Mouse (Mus musculus): ENCODE results near the gene Mapk12. TPM values are rescaled to one million over a fixed set of nuclear protein-coding genes. Genes with fewer than 3 reads are reported as not detected.

Mapk12 gene
- 100 to 1,000 TPM in 1 of 2 experiments, 10 to 100 TPM in 1; 91.5 to 104 TPM for total RNA-seq (2021)
- long read RNA-seq, experiment 1, transcript Mapk12-203 (11 exons, 1,928 nt), result minor isoform, 16 of 98 reads
- long read RNA-seq, experiment 1, transcript Mapk12-201 (12 exons, 1,808 nt), result major isoform, 43 of 98 reads
- long read RNA-seq, experiment 1, partial matches to known transcripts, result 22 of 98 reads
- long read RNA-seq, experiment 1, other reads (novel, unspliced or antisense), result 16 of 98 reads
- long read RNA-seq, experiment 2, transcript Mapk12-201 (12 exons, 1,808 nt), result major isoform, 41 of 130 reads
- long read RNA-seq, experiment 2, transcript Mapk12-203 (11 exons, 1,928 nt), result minor isoform, 16 of 130 reads
- long read RNA-seq, experiment 2, partial matches to known transcripts, result 46 of 130 reads
- long read RNA-seq, experiment 2, other reads (novel, unspliced or antisense), result 26 of 130 reads

GRCm38 (mm10) chr15:89140659-89141252, at the start of gene Mapk12:
Mapk12 (minus strand) TSS chr15:89140703.
- peak; percentile 80 for DNase-seq
- intact Hi-C loops (cut with DNase I; ENCODE audit: low total_unique reads), result no loop called here

- intact Hi-C loops (cut with DNase I; ENCODE audit: low total_unique reads), result no loop called here
- DNase-seq, result no peak
These were observed 44.4 kb upstream of the Mapk12 start for GRCm38 (mm10) chr15:89184937-89185227.

- DNase-seq, result no peak
- intact Hi-C loops (cut with DNase I; ENCODE audit: low total_unique reads), result no loop called here
These were observed 43.8 kb upstream of the Mapk12 start for GRCm38 (mm10) chr15:89184141-89184936.

- intact Hi-C loops (cut with DNase I; ENCODE audit: low total_unique reads), result no loop called here
- no peak for DNase-seq
These were observed 42.3 kb upstream of the Mapk12 start for GRCm38 (mm10) chr15:89182842-89183241.

GRCm38 (mm10) chr15:89182328-89182741, 41.8 kb upstream of the Mapk12 start:
- intact Hi-C loops (cut with DNase I; ENCODE audit: low total_unique reads), result no loop called here
- peak; percentile 57 for DNase-seq

- intact Hi-C loops (cut with DNase I; ENCODE audit: low total_unique reads), result no loop called here
- DNase-seq, result no peak
These were observed 41.2 kb upstream of the Mapk12 start for GRCm38 (mm10) chr15:89181561-89182270.

GRCm38 (mm10) chr15:89180571-89181229, 40.2 kb upstream of the Mapk12 start, which contains the start of gene Plxnb2:
Plxnb2 (minus strand) TSS chr15:89180788.
- intact Hi-C loops (cut with DNase I; ENCODE audit: low total_unique reads), result no loop called here
- DNase-seq, result peak; percentile 82

GRCm38 (mm10) chr15:89180081-89180541, 39.6 kb upstream of the Mapk12 start:
- intact Hi-C loops (cut with DNase I; ENCODE audit: low total_unique reads), result no loop called here
- peak; percentile 44 for DNase-seq

- intact Hi-C loops (cut with DNase I; ENCODE audit: low total_unique reads), result no loop called here
- DNase-seq, result no peak
These were observed 39.1 kb upstream of the Mapk12 start for GRCm38 (mm10) chr15:89179630-89179964.

- intact Hi-C loops (cut with DNase I; ENCODE audit: low total_unique reads), result no loop called here
- peak; percentile 72 for DNase-seq
These were observed 38.6 kb upstream of the Mapk12 start for GRCm38 (mm10) chr15:89178954-89179629.

GRCm38 (mm10) chr15:89178260-89178860, 37.9 kb upstream of the Mapk12 start:
- DNase-seq, result no peak
- intact Hi-C loops (cut with DNase I; ENCODE audit: low total_unique reads), result no loop called here

- intact Hi-C loops (cut with DNase I; ENCODE audit: low total_unique reads), result no loop called here
- no peak for DNase-seq
These were observed 37.2 kb upstream of the Mapk12 start for GRCm38 (mm10) chr15:89177576-89178259.

GRCm38 (mm10) chr15:89177121-89177520, 36.6 kb upstream of the Mapk12 start:
- DNase-seq, result peak; percentile 61
- intact Hi-C loops (cut with DNase I; ENCODE audit: low total_unique reads), result no loop called here

- intact Hi-C loops (cut with DNase I; ENCODE audit: low total_unique reads), result no loop called here
- DNase-seq, result no peak
These were observed 35.1 kb upstream of the Mapk12 start for GRCm38 (mm10) chr15:89175411-89176155.

- intact Hi-C loops (cut with DNase I; ENCODE audit: low total_unique reads), result no loop called here
- no peak for DNase-seq
These were observed 34.4 kb upstream of the Mapk12 start for GRCm38 (mm10) chr15:89174889-89175339.

GRCm38 (mm10) chr15:89173906-89174214, 33.4 kb upstream of the Mapk12 start:
- DNase-seq, result peak; percentile 62
- intact Hi-C loops (cut with DNase I; ENCODE audit: low total_unique reads), result no loop called here

Measured in gastrocnemius, postnatal 14 days (tissue).